Mouse (Mus musculus) forebrain, postnatal 0 days (tissue): ENCODE measurements around the gene Eno4. TPM values are rescaled to one million over a fixed set of nuclear protein-coding genes. Genes with fewer than 3 reads are reported as not detected.
A peak's percentile ranks its signal among the peaks of the same experiment; 100 is the strongest.
"Not testable (repeated sequence)": the region's sequence is repeated elsewhere in the genome, so short reads cannot be mapped to it uniquely, and the experiment has no call there.

ENCODE experiments used
- ATAC-seq: fragments of 200-750 bp; cut with Nextera tagmentation; 2 replicates; pipeline ENCODE4 v1.8.0; 2017; ENCODE audit warnings: mild to moderate bottlenecking, moderate library complexity
- DNase-seq: peaks from one replicate; pipeline ENCODE4 v3.0.0-alpha.2; 2015
- H3K27ac ChIP-seq: fragments of 300-500 bp; sonication (generic); 2 replicates; pipeline ENCODE4 v1.5.1; 2014; ENCODE audit warnings: low read depth, mild to moderate bottlenecking, antibody characterized with exemption, low read length, moderate library complexity, mixed read lengths
- H3K27me3 ChIP-seq: fragments of 300-500 bp; sonication (generic); 2 replicates; pipeline ENCODE4 v1.6.1; 2014; ENCODE audit warnings: mild to moderate bottlenecking, low read length, mixed read lengths; ENCODE audit not compliant: insufficient read depth
- H3K36me3 ChIP-seq: fragments of 300-500 bp; sonication (generic); 2 replicates; pipeline ENCODE4 v1.6.1; 2014; ENCODE audit warnings: mild to moderate bottlenecking, moderate library complexity; ENCODE audit not compliant: insufficient read depth
- H3K4me1 ChIP-seq: fragments of 300-500 bp; sonication (generic); 2 replicates; pipeline ENCODE4 v1.6.1; 2014; ENCODE audit warnings: antibody characterized with exemption; ENCODE audit not compliant: insufficient read depth
- H3K4me2 ChIP-seq: fragments of 300-500 bp; sonication (generic); 2 replicates; pipeline ENCODE4 v1.6.1; 2014; ENCODE audit warnings: low read depth, mild to moderate bottlenecking, moderate library complexity
- H3K4me3 ChIP-seq: fragments of 300-500 bp; sonication (generic); 2 replicates; pipeline ENCODE4 v1.5.1; 2014; ENCODE audit warnings: low read depth, low read length, mixed read lengths
- H3K9ac ChIP-seq: fragments of 300-500 bp; sonication (generic); 2 replicates; pipeline ENCODE4 v1.6.1; 2014; ENCODE audit warnings: mild to moderate bottlenecking
- H3K9me3 ChIP-seq: fragments of 300-500 bp; sonication (generic); 2 replicates; pipeline ENCODE4 v1.6.1; 2016; ENCODE audit warnings: low read length
- CTCF ChIP-seq: sonication (generic); IDR thresholded peaks from 2 replicates; pipeline ENCODE4 v1.5.1; 2016; ENCODE audit warnings: antibody characterized with exemption, control low read depth, low read depth
- WGBS: fragments of 180-500 bp; shearing (Covaris S2); extraction: QIAGEN DNeasy Blood & Tissue Kit; methylation state at CpG from one replicate; pipeline ENCODE4 v1.1.7; 2014; 5-methylcytosine and 5-hydroxymethylcytosine counted together
- polyA plus RNA-seq: library from polyadenylated mRNA; unstranded; fragments of >200 nt; fragmentation: Nextera tagmentation; extraction: Ambion mirVana; gene quantifications from 2 replicates; pipeline ENCODE4 v1.2.1, GENCODE M21; 2015
- total RNA-seq: library from RNA; depleted of rRNA; stranded (reverse); fragments of >200 nt; gene quantifications from 2 replicates; pipeline ENCODE4 v1.2.3, GENCODE M21; 2014; rRNA removed

The Eno4 gene
- 0.92 and 2.0 TPM in 2 replicates for total RNA-seq
- 1.0 and 2.0 TPM in 2 replicates for polyA plus RNA-seq

DNA sequence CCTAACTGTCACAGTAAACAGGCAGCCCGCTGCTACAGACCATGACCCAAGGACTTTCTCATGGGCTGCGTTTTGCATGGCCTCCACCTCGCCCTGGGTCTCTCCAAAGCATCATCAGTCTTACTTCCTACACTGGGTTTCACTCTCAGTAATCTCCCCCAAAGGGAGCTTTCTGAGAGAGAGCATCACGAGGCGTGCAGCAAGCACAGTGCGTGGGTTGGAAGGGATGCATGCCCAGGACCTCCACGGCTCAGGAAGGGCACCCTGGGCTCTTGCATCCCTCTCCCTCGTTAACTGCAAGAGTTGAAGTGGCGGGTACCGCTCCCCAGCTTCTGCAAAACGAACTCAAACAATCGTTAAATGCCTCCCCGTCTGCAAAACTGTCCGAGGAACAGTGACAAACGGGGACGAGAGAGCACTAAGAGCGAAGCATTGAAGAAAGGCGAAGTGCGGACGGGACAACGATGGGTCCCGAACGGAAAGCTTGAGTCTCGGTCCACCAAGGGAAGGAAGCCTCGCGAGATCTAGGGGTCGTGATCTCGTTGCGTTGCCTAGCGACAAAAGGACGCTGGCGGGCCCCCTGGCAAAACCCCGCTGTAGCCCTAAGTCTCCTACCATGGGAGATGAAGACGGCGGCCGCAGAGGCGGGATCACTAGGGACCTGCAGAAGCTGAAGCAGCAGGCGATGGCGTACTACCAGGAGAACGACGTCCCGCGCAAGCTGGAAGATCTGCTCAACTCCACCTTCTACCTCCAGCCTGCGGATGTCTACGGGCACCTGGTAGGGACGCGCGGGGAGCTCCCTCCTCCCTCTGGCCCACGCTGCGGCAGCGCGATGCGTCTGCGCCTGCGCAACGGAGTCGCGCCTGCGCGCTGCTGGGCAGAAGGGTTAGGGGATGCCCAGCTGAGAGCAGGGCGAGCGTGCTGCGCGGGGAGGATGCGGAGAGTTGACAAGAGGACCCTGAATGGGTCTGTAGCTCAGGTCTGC, at the start of gene Eno4, which contains the start of gene Hspa12a:
Eno4 (plus strand) TSS at position 585 of the 988 bp plus-strand sequence.
Hspa12a (minus strand) TSS at position 814 of the 988 bp plus-strand sequence.
- no peak for TF ChIP-seq CTCF
- Histone ChIP-seq H3K9ac (peak within 1 kb of the TSS; percentile 66), H3K27me3 (peaks cover 3% of the 10 kb centered on the region), H3K27ac (peak within 1 kb of the TSS; percentile 75), H3K4me3 (peak within 1 kb of the TSS; percentile 69), H3K4me1 (0 out of 2 replicates have a peak, but pooled peaks cover 10% of the 10 kb centered on the region), H3K4me2 (peak within 1 kb of the TSS; percentile 74), H3K9me3 (no peaks in the 10 kb centered on the region), H3K36me3 (no peaks in the 10 kb centered on the region)
- ATAC-seq: peak; percentile 98
- 2% methylated on average over 65 of the region's 65 CpGs for WGBS
- peak; percentile 98 for DNase-seq

DNA sequence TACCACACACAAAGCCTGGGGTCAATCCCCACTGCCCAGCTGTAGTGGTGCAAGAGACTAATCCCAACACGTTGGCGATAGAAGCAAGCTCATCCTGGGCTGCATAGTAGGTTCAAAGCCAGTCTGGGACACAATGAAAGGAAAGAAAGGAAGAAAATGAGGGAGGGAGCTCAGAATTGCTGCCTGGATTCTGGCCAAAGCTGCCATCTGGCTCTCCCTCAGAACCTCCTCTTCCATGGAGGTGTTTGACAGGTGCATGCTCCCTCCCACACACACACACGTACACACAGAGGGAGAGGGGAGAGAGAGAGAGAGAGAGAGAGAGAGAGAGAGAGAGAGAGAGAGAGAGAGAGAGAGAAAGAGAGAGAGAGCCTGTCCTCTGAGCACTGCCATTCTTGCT, 47.0 kb upstream of the Eno4 start:
- ATAC-seq (no peak), DNase-seq (no peak)
- WGBS: 24% methylated on average over 3 of the region's 3 CpGs
- Histone ChIP-seq H3K36me3 (no peaks in the 10 kb centered on the region), H3K27me3 (no peaks in the 10 kb centered on the region), H3K9ac (no peak overlapping the region), H3K9me3 (no peaks in the 10 kb centered on the region), H3K4me1 (no peaks in the 10 kb centered on the region), H3K27ac (no peak overlapping the region), H3K4me3 (no peak overlapping the region), H3K4me2 (no peak overlapping the region)
- no peak for TF ChIP-seq CTCF

DNA sequence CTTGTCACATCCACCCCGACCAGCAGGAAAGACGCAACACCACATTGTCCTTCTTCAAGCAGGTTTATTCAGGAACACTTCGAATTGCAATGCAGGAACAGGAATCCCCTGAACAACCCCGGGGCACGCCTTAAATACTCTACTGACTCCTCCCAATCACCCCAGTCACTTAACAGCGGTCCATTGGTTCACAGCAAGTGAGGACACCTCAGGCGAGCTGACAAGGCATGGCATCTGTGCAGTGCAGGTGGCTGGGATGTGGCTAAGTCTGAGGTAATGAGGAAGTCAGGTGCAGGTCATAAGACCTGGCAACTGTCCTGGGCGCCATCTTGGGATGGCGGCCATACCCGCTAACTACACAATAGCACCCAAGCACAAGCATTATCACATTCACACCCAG, 42.8 kb upstream of the Eno4 start:
- not testable (repeated sequence) for H3K36me3 ChIP-seq, H3K4me3 ChIP-seq, H3K27me3 ChIP-seq, H3K9ac ChIP-seq, ATAC-seq, H3K9me3 ChIP-seq, DNase-seq, H3K4me2 ChIP-seq, H3K4me1 ChIP-seq, H3K27ac ChIP-seq
- WGBS: 96% methylated on average over 10 of the region's 10 CpGs

DNA sequence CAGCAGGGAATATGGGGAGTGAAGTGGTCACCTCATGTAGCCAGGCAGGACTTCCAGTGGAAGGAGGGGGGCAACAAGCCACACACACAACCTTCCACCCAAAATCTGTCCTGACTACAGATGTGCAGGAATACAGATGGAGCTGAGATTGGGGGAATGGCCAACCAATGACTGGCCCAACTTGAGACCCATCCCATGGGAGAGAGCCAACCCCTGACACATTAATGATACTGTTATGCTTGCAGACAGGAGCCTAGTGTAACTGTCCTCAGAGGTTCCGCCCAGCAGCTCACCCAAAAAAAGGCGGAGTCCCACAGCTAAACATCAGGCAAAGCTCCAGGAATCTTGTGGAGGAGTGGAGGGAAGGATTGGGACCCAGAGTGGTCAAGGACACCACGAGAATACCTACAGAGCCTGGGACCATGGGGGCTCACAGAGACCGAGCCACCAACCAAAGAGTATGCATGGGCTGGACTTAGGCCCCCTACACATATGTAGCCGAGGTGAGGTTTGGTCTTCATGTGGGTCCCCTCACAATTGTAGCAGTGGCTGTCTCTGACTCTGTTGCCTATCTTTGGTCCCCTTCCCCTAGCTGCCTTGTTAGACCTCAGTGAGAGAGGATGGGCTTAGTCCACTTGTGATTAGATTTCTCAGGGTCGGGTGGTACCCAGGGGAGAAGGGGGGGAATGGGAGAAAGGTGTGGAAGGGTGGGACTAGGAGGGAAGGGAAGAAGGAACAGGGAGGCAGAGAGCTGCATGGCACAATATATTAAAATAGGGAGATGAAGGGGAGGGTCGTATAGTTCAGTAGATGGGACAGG, 39.9 kb upstream of the Eno4 start:
- WGBS: 65% methylated on average over 7 of the region's 7 CpGs
- DNase-seq (no peak), ATAC-seq (0 out of 2 replicates have a peak, but pooled peaks have one; percentile 4)
- H3K9me3 ChIP-seq: no peaks in the 10 kb centered on the region
- H3K4me2 ChIP-seq: peak overlapping the region; percentile 44
- H3K27ac ChIP-seq: no peak overlapping the region
- H3K9ac ChIP-seq: peak overlapping the region; percentile 22; the same call in 1 of the 2 replicates
- TF ChIP-seq CTCF: no peak
- H3K36me3 ChIP-seq: no peaks in the 10 kb centered on the region
- H3K27me3 ChIP-seq: no peaks in the 10 kb centered on the region
- H3K4me3 ChIP-seq: no peak overlapping the region
- no peaks in the 10 kb centered on the region for H3K4me1 ChIP-seq

DNA sequence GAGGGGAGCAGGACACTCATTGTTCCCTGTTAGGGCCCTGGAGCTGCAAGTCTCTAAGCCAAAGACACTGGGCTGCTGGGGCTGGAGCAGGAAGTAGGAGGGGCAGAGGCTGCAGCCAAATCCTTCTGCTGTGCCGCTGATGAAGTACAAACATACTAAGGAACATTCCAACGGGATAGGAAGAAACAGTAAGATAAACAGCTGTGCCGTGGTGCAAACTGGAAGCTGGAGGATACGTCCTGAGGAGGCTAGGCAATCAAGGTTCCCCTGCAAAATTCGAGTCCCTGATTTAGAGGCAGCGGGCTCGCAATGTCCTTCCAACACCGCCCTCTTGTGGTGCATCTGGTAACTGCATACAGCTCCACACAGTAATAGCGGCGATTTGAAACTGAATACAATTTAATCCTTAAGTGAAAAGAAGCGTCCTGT, 39.3 kb upstream of the Eno4 start:
- Histone ChIP-seq H3K4me2 (peak overlapping the region; percentile 44), H3K4me1 (no peaks in the 10 kb centered on the region), H3K9me3 (no peaks in the 10 kb centered on the region), H3K27ac (no peak overlapping the region), H3K27me3 (no peaks in the 10 kb centered on the region), H3K4me3 (peak overlapping the region; percentile 21), H3K9ac (peak overlapping the region; percentile 22; the same call in 1 of the 2 replicates), H3K36me3 (no peaks in the 10 kb centered on the region)
- DNase-seq: peak; percentile 93
- peak; percentile 98 for TF ChIP-seq CTCF
- under 1% methylated on average over 11 of the region's 11 CpGs for WGBS
- peak; percentile 76 for ATAC-seq

DNA sequence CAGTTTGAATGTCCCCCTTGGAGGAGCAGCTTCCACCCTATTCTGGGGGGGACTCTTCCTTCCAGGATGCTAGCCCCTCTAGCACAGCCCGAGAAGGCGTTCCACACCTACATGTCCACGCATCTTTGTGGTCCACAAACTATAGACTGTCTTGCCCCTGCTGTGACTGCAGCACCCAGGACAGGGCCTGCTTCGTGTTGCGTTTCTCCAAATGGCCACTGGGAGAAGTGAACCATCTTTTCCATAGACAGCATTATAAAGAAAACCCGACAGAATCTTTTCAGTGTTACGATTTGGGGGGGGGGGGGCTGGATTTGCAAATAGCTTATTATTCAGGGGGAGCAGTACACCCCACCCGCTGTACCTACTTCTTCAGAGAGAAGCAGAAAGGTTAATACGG, 36.5 kb upstream of the Eno4 start:
- Histone ChIP-seq H3K27me3 (no peaks in the 10 kb centered on the region), H3K27ac (no peak overlapping the region), H3K36me3 (no peaks in the 10 kb centered on the region), H3K4me3 (no peak overlapping the region), H3K4me2 (no peak overlapping the region), H3K4me1 (no peaks in the 10 kb centered on the region), H3K9ac (no peak overlapping the region), H3K9me3 (no peaks in the 10 kb centered on the region)
- WGBS: 29% methylated on average over 9 of the region's 9 CpGs
- ATAC-seq: 0 out of 2 replicates have a peak, but pooled peaks have one; percentile 9
- TF ChIP-seq CTCF: peak; percentile 50
- DNase-seq: no peak
